Mouse (Mus musculus): ENCODE measurements around the gene Itgb3bp. TPM values are rescaled to one million over a fixed set of nuclear protein-coding genes. Genes with fewer than 3 reads are reported as not detected.

Gene Itgb3bp
- polyA plus RNA-seq, 1 experiment from 2014 or later, result 12.2 TPM

DNA sequence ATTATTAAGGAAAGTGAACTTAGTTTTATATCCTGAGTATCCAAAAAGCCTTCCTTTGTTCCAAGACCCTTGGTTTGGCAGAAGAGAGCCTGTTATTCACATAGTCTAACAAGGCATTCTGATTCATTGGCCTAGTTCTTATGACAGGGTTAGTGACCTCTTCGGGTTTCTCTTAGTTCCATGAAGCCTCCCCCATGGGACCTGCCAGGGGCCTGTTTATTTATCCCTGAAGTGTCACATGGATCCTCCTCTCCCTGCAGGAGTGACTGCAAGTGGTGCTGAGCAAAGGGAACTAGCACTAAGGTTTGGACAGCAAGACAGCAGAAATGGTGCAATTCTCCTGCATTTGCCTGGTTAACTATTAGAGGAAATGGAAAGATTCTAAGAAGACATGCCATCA is 156.6 kb downstream of the Itgb3bp start:
- Histone ChIP-seq H3K9ac (replicated peaks) (no peak overlapping the region), H3K4me2 (ENCODE audit: low read depth, low read length) (no peak overlapping the region), H3K9me3 (ENCODE audit: low read length) (no peaks in the 10 kb centered on the region), H3K36me3 (replicated peaks; ENCODE audit: insufficient read depth, low read length) (no peaks in the 10 kb centered on the region), H3K4me3 (ENCODE audit: low read depth, low read length) (no peak overlapping the region), H3K27me3 (ENCODE audit: insufficient read depth, low read length) (no peaks in the 10 kb centered on the region), H3K4me1 (ENCODE audit: insufficient read depth) (no peaks in the 10 kb centered on the region), H3K27ac (ENCODE audit: low read depth) (no peak overlapping the region)
- TF ChIP-seq EP300 (IDR thresholded peaks at IDR 0.05; ENCODE audit: low read depth) (no peak), CTCF (IDR thresholded peaks at IDR 0.05; ENCODE audit: low read depth) (no peak)
- no peak for DNase-seq
- no peak for ATAC-seq
- WGBS (ENCODE audit: insufficient replicate concordance), result 61% methylated on average over 1 of the region's 1 CpGs

DNA sequence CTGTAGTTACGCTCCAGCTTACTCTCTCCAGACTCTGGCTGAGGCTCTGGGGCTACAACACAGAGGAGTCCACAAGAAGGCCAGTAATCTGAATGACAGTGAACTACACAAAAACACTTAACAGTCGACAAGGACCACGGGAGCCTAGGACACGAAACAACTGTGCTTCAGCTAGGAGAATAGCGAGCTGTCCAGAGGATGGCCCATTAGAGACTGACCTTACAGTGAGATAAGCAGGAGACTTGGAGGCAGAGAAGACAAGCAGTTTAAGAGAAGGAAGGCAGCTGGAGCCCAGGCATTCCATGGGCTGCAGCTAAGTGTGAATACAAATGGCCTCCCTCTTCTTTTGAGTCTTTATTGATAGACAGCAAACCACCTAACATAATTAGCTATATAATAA is 159.1 kb downstream of the Itgb3bp start:
- ATAC-seq (no peak), DNase-seq (no peak)
- Histone ChIP-seq H3K36me3 (replicated peaks; ENCODE audit: insufficient read depth, low read length) (no peaks in the 10 kb centered on the region), H3K4me3 (ENCODE audit: low read depth, low read length) (no peak overlapping the region), H3K9ac (replicated peaks) (no peak overlapping the region), H3K27me3 (ENCODE audit: insufficient read depth, low read length) (no peaks in the 10 kb centered on the region), H3K9me3 (ENCODE audit: low read length) (no peaks in the 10 kb centered on the region), H3K4me1 (ENCODE audit: insufficient read depth) (no peaks in the 10 kb centered on the region), H3K4me2 (ENCODE audit: low read depth, low read length) (no peak overlapping the region), H3K27ac (ENCODE audit: low read depth) (no peak overlapping the region)
- WGBS (ENCODE audit: insufficient replicate concordance), result 88% methylated on average over 5 of the region's 5 CpGs
- TF ChIP-seq CTCF (IDR thresholded peaks at IDR 0.05; ENCODE audit: low read depth) (no peak), EP300 (IDR thresholded peaks at IDR 0.05; ENCODE audit: low read depth) (no peak)

DNA sequence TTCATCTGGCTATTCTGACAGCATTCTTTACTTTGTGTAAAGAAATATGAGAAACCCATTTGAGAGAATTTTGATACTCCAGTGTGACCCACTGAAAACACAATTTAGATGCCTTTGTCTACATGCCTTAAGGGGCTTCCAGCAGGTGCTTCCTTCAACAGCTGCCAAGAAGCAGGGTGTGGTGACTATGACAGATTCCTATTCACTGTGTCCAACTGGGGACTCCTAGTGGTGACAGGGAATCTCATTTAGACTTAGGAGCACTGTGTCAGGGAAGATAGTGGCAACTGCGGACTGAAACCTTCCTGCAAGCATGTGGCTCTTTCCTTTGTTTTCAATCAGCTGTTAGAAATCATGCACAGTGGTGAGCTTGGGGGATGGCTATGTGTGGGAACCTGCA is 162.9 kb downstream of the Itgb3bp start:
- Histone ChIP-seq H3K4me1 (ENCODE audit: insufficient read depth) (no peaks in the 10 kb centered on the region), H3K9me3 (ENCODE audit: low read length) (no peaks in the 10 kb centered on the region), H3K27ac (ENCODE audit: low read depth) (no peak overlapping the region), H3K4me3 (ENCODE audit: low read depth, low read length) (no peak overlapping the region), H3K9ac (replicated peaks) (no peak overlapping the region), H3K36me3 (replicated peaks; ENCODE audit: insufficient read depth, low read length) (no peaks in the 10 kb centered on the region), H3K4me2 (ENCODE audit: low read depth, low read length) (no peak overlapping the region), H3K27me3 (ENCODE audit: insufficient read depth, low read length) (no peaks in the 10 kb centered on the region)
- no peak for TF ChIP-seq EP300 (IDR thresholded peaks at IDR 0.05; ENCODE audit: low read depth)
- peak; percentile 43 for TF ChIP-seq CTCF (IDR thresholded peaks at IDR 0.05; ENCODE audit: low read depth)
- DNase-seq (no peak), ATAC-seq (no peak)
- 85% methylated on average over 1 of the region's 1 CpGs for WGBS (ENCODE audit: insufficient replicate concordance)

DNA sequence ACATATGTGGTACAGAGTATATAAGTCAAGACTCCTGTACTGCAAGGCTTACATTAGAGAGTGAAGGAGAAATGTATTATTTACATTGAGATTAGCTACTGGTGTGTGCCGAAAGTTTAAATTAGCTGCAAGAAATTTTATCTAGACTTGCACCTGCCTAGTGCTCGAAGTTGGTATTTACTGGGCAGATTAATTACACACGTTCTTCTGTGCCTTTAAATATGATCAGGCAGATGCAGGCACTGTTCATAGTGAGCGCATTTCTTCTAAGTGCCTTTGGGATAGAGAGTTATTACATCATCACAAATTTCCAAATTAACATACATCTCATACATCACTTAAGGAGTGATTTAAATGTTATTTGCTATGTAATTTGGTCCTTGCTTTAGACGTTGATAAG is 163.3 kb downstream of the Itgb3bp start:
- Histone ChIP-seq H3K27ac (ENCODE audit: low read depth) (no peak overlapping the region), H3K27me3 (ENCODE audit: insufficient read depth, low read length) (no peaks in the 10 kb centered on the region), H3K4me2 (ENCODE audit: low read depth, low read length) (no peak overlapping the region), H3K9me3 (ENCODE audit: low read length) (no peaks in the 10 kb centered on the region), H3K36me3 (replicated peaks; ENCODE audit: insufficient read depth, low read length) (no peaks in the 10 kb centered on the region), H3K9ac (replicated peaks) (no peak overlapping the region), H3K4me3 (ENCODE audit: low read depth, low read length) (no peak overlapping the region), H3K4me1 (ENCODE audit: insufficient read depth) (no peaks in the 10 kb centered on the region)
- 60% methylated on average over 5 of the region's 5 CpGs for WGBS (ENCODE audit: insufficient replicate concordance)
- DNase-seq (no peak), ATAC-seq (no peak)
- no peak for TF ChIP-seq EP300 (IDR thresholded peaks at IDR 0.05; ENCODE audit: low read depth)
- no peak for TF ChIP-seq CTCF (IDR thresholded peaks at IDR 0.05; ENCODE audit: low read depth)

DNA sequence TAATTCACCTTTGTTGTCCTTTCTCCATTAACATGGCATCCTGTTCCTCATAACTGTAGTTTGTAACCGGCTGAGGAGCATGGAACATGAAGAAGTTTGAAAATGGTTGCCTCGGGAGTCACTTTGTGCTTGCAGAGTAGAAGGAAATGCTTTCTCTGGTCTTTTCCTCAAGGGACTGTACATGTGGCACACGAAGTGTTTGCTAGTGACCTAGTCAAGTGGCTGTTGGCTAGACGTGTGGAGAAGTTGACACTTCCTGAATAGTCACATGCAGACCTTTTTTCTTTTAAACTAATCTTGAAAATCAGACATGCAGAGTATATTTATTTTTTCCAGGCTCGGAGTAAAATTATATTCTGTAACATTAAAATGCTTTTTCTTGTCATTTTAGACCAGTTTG is 177.2 kb downstream of the Itgb3bp start:
- no peak overlapping the region for H3K9ac ChIP-seq (replicated peaks)
- no peak overlapping the region for H3K4me3 ChIP-seq (ENCODE audit: low read depth, low read length)
- DNase-seq (no peak), ATAC-seq (no peak)
- WGBS (ENCODE audit: insufficient replicate concordance), result 78% methylated on average over 5 of the region's 5 CpGs
- H3K9me3 ChIP-seq (ENCODE audit: low read length), result no peaks in the 10 kb centered on the region
- no peak overlapping the region for H3K27ac ChIP-seq (ENCODE audit: low read depth)
- TF ChIP-seq EP300 (IDR thresholded peaks at IDR 0.05; ENCODE audit: low read depth) (no peak), CTCF (IDR thresholded peaks at IDR 0.05; ENCODE audit: low read depth) (no peak)
- H3K4me1 ChIP-seq (ENCODE audit: insufficient read depth), result no peaks in the 10 kb centered on the region
- H3K4me2 ChIP-seq (ENCODE audit: low read depth, low read length), result no peak overlapping the region
- H3K27me3 ChIP-seq (ENCODE audit: insufficient read depth, low read length), result no peaks in the 10 kb centered on the region
- peaks cover 7% of the 10 kb centered on the region; the same call in 1 of the 2 replicates for H3K36me3 ChIP-seq (replicated peaks; ENCODE audit: insufficient read depth, low read length)

DNA sequence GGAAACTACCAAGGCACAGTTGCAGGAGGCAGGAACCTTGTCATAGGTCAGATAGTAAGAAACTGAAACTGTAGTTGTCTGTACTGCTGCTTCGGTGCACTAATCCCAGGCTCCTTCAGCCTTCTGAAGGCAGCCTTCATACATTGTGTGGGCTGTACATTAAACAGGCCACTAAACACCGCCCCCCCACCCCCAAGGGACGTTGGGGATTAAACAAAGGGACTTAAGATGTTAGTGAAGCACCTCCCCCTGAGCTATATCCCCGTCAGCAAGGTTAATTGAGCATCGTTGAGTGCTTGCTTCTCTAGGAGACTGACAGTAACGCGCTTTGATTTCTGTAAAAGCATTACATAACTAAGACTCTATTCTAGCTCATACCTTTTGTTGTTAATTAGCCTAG is 189.8 kb downstream of the Itgb3bp start:
- no peaks in the 10 kb centered on the region for H3K27me3 ChIP-seq (ENCODE audit: insufficient read depth, low read length)
- no peak overlapping the region for H3K4me2 ChIP-seq (ENCODE audit: low read depth, low read length)
- ATAC-seq (no peak), DNase-seq (no peak)
- H3K36me3 ChIP-seq (replicated peaks; ENCODE audit: insufficient read depth, low read length), result no peaks in the 10 kb centered on the region
- TF ChIP-seq EP300 (IDR thresholded peaks at IDR 0.05; ENCODE audit: low read depth) (no peak), CTCF (IDR thresholded peaks at IDR 0.05; ENCODE audit: low read depth) (no peak)
- H3K9ac ChIP-seq (replicated peaks), result no peak overlapping the region
- no peak overlapping the region for H3K27ac ChIP-seq (ENCODE audit: low read depth)
- no peaks in the 10 kb centered on the region for H3K4me1 ChIP-seq (ENCODE audit: insufficient read depth)
- 83% methylated on average over 7 of the region's 7 CpGs for WGBS (ENCODE audit: insufficient replicate concordance)
- H3K9me3 ChIP-seq (ENCODE audit: low read length), result no peaks in the 10 kb centered on the region
- no peak overlapping the region for H3K4me3 ChIP-seq (ENCODE audit: low read depth, low read length)

DNA sequence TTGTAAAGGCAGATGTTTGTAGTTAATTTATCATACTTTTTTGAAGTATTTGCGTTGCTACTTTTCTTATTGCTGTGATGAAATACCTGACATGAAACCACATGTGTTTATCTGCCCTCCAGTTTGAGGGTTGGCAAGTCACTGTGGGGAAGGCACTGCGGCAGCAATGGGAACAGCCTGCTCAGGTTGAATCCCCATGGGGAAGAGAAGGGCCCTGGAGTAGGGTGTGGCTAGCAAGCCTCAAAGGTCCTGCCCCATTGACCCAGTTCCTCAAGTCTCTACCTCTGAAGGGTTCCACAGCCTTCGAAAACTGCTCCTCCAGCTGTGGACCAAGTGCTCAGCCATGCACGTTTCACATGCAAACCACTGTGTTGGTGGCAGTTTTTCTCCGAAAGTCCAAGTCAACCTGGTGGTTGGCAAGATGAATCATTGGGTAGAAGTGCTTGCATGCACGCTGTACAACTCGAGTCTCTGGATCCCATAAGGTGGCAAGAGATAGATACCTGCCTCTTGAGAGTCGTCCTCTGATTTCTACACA is 203.6 kb downstream of the Itgb3bp start:
- H3K27ac ChIP-seq (ENCODE audit: low read depth), result no peak overlapping the region
- H3K4me2 ChIP-seq (ENCODE audit: low read depth, low read length), result no peak overlapping the region
- TF ChIP-seq CTCF (IDR thresholded peaks at IDR 0.05; ENCODE audit: low read depth), result no peak
- TF ChIP-seq EP300 (IDR thresholded peaks at IDR 0.05; ENCODE audit: low read depth), result no peak
- H3K27me3 ChIP-seq (ENCODE audit: insufficient read depth, low read length), result no peaks in the 10 kb centered on the region
- H3K9ac ChIP-seq (replicated peaks), result no peak overlapping the region
- peaks cover 21% of the 10 kb centered on the region for H3K36me3 ChIP-seq (replicated peaks; ENCODE audit: insufficient read depth, low read length)
- ATAC-seq (no peak), DNase-seq (no peak)
- WGBS (ENCODE audit: insufficient replicate concordance), result 77% methylated on average over 8 of the region's 8 CpGs
- H3K4me3 ChIP-seq (ENCODE audit: low read depth, low read length), result no peak overlapping the region
- H3K4me1 ChIP-seq (ENCODE audit: insufficient read depth), result no peaks in the 10 kb centered on the region
- peaks cover 7% of the 10 kb centered on the region for H3K9me3 ChIP-seq (ENCODE audit: low read length)
